Mouse (Mus musculus) adrenal gland, adult 8-10 months (tissue): ENCODE data around the gene Tap2. TPM values are rescaled to one million over a fixed set of nuclear protein-coding genes. Genes with fewer than 3 reads are reported as not detected.

Experiments
- DNase-seq: peaks from one replicate; pipeline ENCODE4 v3.0.0; 2022
- total RNA-seq, 4 experiments: library from RNA; stranded (reverse); gene quantifications; 2 replicates each; pipeline ENCODE4 v1.2.4; 2022

Tap2 gene
- total RNA-seq, 4 experiments from 2014 or later, result 53.9 to 71.1 (median 67.2) TPM

DNA sequence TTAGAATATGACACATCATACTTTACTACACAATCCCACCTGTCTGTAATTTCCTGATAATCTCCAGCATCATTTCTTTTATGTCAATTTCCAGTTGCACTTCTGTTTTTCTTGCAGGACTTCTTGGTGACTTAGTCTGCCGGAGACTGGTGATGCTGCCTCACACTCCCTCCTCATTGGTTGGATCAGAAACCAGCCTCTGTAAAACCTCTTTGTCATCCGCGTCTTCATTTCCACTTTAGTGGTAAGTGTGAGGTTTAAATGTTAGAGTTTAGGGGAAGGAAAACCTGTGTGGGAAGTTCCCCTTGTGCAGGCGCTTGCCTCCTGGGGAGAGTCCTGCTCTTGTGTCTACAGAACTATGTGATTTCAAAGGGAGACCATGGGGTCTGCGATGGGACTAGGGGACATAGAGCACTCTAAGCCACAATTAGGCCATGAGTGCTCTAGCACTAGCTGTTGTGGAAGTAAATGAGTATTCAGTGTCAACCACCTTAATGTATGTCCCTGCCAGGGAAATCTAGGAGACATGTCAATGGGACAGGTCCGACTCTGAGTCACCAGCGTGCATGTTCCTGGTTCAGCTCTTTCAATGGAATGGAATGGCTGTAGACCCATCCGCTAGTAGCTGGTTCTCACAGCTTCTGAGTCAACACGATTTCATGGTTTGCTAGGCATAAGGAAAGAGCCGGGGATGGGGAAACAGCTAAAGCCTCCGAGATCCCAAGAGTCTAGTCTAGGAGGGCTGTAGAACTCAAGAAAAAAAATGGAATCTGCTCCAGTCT is 54.5 kb downstream of the Tap2 start, which contains the start of gene H2-Ab1:
Gene H2-Ab1 (plus strand): TSS at position 96 of the 782 bp plus-strand sequence.
- peak; percentile 72 for DNase-seq

DNA sequence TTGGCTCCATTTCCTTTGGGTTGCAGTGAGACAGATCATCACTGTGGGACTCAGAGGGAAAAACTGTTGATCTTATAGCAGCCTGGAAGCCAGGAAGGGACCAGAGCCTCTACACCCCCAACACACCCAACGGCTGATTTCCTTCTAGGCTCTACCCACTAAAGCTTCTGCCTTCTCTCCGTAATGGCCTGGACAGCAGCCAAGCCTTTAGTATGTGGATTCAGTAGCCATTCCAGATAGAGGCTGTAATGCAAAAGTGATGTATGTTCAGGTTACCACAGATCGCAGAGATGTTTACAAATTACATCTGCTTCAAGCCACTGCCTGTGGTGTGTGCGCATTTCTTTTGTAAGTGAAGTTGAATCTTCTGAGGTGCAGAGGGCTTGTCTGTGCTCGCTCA is 57.2 kb downstream of the Tap2 start:
- DNase-seq, result no peak

DNA sequence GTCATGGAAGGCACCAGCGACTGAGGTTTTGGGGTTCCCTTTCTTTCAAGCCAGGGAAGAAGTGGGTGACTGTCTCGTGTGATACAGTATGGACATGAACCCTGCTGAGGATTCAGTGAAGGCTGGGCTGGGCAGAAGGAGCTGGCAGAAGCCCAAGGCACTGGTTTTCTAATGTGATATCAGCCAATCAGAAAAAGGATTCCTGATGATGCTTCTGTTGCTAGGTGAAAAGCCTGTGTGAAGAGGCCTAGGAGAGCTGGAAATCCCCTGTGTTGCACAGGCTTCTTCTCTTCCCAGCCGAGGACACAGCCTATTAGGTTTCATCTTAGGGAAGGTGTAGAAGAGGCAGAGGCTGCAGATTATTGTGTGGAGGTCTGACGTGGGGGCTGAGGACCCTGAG is 58.2 kb downstream of the Tap2 start:
- peak; percentile 59 for DNase-seq

DNA sequence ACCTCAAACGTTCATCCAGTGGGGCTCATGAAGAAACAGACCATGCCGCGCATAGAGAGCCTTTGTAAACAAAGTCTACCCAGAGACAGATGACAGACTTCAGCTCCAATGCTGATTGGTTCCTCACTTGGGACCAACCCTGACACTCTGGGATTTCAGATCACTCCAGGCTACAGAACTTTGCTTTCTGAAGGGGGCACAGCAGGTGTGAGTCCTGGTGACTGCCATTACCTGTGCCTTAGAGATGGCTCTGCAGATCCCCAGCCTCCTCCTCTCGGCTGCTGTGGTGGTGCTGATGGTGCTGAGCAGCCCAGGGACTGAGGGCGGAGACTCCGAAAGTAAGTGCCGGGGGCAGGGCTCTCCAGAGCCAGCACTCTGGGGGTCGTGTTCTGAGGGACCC is 59.7 kb downstream of the Tap2 start:
- peak; percentile 47 for DNase-seq

DNA sequence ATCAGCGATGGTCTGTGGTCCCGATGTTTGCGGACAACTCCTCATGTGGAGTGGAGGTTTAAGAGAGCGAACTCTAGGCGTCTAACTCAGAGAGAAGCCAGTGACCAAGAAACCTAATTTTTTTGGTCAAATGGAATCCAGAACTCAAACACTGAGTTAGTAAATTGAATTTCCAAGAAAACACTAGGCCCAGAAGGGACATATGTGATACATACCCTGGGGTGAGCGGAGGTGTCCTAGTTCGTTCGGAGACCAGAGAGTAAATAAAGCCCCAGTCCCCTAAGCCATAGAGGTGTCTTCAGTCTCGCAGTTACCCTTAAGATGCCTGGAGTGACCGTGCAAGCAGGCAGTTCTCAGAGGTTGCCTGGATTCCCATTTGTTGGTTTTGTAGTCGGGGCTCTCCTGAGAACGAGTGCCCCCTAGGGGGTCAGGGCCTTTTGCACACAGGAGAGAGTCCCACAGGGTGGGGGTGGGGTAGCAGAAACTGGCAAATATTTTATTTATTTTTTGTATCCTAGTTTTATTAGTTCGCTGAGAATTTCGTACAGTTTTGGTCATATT is 60.6 kb downstream of the Tap2 start:
- DNase-seq, result no peak

DNA sequence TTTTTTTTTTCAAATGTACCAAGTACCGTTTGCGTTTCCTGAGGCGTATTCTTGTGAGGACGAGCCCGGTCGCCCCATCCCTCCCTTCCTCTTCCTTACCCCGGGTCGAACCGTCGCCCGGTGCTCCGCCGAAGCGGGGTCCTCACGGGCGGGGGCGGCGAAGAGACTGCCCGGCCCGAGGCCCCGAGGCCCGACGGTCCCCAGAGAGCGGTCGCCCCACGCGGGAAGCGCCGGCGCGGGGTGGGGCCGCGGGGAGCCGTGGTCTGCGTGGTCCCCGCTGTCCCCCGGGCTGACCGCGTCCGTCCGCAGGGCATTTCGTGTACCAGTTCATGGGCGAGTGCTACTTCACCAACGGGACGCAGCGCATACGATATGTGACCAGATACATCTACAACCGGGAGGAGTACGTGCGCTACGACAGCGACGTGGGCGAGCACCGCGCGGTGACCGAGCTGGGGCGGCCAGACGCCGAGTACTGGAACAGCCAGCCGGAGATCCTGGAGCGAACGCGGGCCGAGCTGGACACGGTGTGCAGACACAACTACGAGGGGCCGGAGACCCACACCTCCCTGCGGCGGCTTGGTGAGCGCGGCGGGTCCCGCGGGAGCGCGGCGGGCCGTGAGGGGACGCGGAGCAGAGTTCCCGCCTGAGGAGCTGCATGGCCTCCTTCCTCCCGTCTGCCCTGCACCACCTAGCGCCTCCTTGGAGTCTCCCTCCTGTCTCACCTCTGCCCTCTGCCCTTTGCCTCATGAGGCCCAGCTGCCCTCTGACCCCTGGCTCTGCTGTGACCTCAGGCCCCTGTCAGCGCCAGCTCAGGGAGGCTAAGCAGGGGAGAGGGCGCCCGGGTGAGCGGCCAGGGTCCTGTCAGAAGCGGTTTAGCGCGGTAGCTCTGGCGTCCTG is 61.4 kb downstream of the Tap2 start:
- DNase-seq, result no peak

Other genes with a start within 250 kb of the Tap2 start
- gene Vps52, start 247.7 kb upstream of the Tap2 start, total RNA-seq, result 10 to 100 TPM; 58.6 to 83.5 (median 69.6) TPM
- 100 to 1,000 TPM; 668 to 711 (median 693) TPM for gene Rps18, start 247.5 kb upstream of the Tap2 start, total RNA-seq
- 100 to 1,000 TPM; 493 to 638 (median 583) TPM for gene H2-K1, start 203.2 kb upstream of the Tap2 start, total RNA-seq
- gene Ring1, start 178.8 kb upstream of the Tap2 start, total RNA-seq, result 10 to 100 TPM; 42.7 to 84.4 (median 60.7) TPM
- 100 to 1,000 TPM; 249 to 289 (median 271) TPM for gene H2-Ke6, start 175.5 kb upstream of the Tap2 start, total RNA-seq
- gene Slc39a7, start 171.8 kb upstream of the Tap2 start, total RNA-seq, result 100 to 1,000 TPM; 176 to 248 (median 200) TPM
- gene Rxrb, start 171.7 kb upstream of the Tap2 start, total RNA-seq, result 10 to 100 TPM; 54.8 to 70.9 (median 62.7) TPM
- gene Col11a2, start 164.1 kb upstream of the Tap2 start, total RNA-seq, result 1 to 10 TPM in 3 of 4 experiments, under 1 TPM in 1; 0.55 to 1.7 (median 1.4) TPM
- 1 to 10 TPM in 1 of 4 experiments, under 1 TPM in 3; 0.24 to 1.1 (median 0.64) TPM for gene H2-Oa, start 111.2 kb upstream of the Tap2 start, total RNA-seq
- gene H2-DMa, start 84.0 kb upstream of the Tap2 start, total RNA-seq, result 10 to 100 TPM; 12.2 to 24.6 (median 21.1) TPM
- 100 to 1,000 TPM; 185 to 240 (median 215) TPM for gene Brd2, start 80.9 kb upstream of the Tap2 start, total RNA-seq
- 1 to 10 TPM; 2.0 to 4.5 (median 4.0) TPM for gene H2-DMb2, start 60.2 kb upstream of the Tap2 start, total RNA-seq
- 10 to 100 TPM in 2 of 4 experiments, 1 to 10 TPM in 2; 5.2 to 11.5 (median 10.5) TPM for gene H2-DMb1, start 50.5 kb upstream of the Tap2 start, total RNA-seq
- 10 to 100 TPM; 19.5 to 22.2 (median 21.3) TPM for gene Tap1, start 16.0 kb upstream of the Tap2 start, total RNA-seq
- 10 to 100 TPM; 16.7 to 30.6 (median 25.5) TPM for gene Psmb9, start 15.8 kb upstream of the Tap2 start, total RNA-seq
- 10 to 100 TPM; 30.4 to 41.2 (median 36.4) TPM for gene Psmb8, start 5.8 kb upstream of the Tap2 start, total RNA-seq
- gene H2-Ob, start 35.4 kb downstream of the Tap2 start, total RNA-seq, result 1 to 10 TPM; 1.3 to 1.8 (median 1.5) TPM
- gene H2-Ab1, start 54.2 kb downstream of the Tap2 start, total RNA-seq, result 100 to 1,000 TPM in 3 of 4 experiments, 10 to 100 TPM in 1; 62.4 to 146 (median 115) TPM
- gene H2-Aa, start 84.3 kb downstream of the Tap2 start, total RNA-seq, result 100 to 1,000 TPM in 3 of 4 experiments, 10 to 100 TPM in 1; 77.6 to 181 (median 140) TPM
- gene H2-Eb1, start 102.3 kb downstream of the Tap2 start, total RNA-seq, result 100 to 1,000 TPM in 3 of 4 experiments, 10 to 100 TPM in 1; 83.6 to 191 (median 159) TPM
- gene H2-Eb2, start 122.1 kb downstream of the Tap2 start, total RNA-seq, result not detected
- under 1 TPM; 0.40 to 0.90 (median 0.57) TPM for gene Btnl2, start 151.3 kb downstream of the Tap2 start, total RNA-seq
- gene Btnl1, start 173.6 kb downstream of the Tap2 start, total RNA-seq, result not detected
- 1 to 10 TPM; 1.7 to 8.6 (median 5.6) TPM for gene BC051142, start 195.3 kb downstream of the Tap2 start, total RNA-seq